8 mouse cellular contexts compared by ENCODE assay signal in genomic region chr9:107335909-107336308, GRCm38 (mm10). TPM values are rescaled to one million over a fixed set of nuclear protein-coding genes. Genes with fewer than 3 reads are reported as not detected.
A peak's percentile ranks its signal among the peaks of the same experiment; 100 is the strongest.
DNase-seq lines count a peak whose midpoint lies in the region; ATAC-seq and TF ChIP-seq lines count a peak whose summit lies in the region.

No protein-coding gene starts in this region.

- no peak overlapping the region for H3K27ac ChIP-seq in forebrain, embryonic 14.5 days (ENCODE audit: low read depth, low read length)
- H3K27ac ChIP-seq in forebrain, embryonic 12.5 days, result no peak overlapping the region
- H3K27ac ChIP-seq in brown adipose tissue, adult 24 weeks (replicated peaks; ENCODE audit: low read depth, low read length), result peak overlapping the region; percentile 22
- H3K27ac ChIP-seq in lung, embryonic 14.5 days (ENCODE audit: low read depth), result no peak overlapping the region

- no peaks in the 10 kb centered on the region for H3K27me3 ChIP-seq in forebrain, embryonic 14.5 days (replicated peaks; ENCODE audit: control insufficient read depth, insufficient read depth, low read length)
- H3K27me3 ChIP-seq in forebrain, embryonic 12.5 days, result no peaks in the 10 kb centered on the region
- no peaks in the 10 kb centered on the region for H3K27me3 ChIP-seq in E14TG2a.4 (ENCODE audit: insufficient read depth, low read length)
- no peaks in the 10 kb centered on the region for H3K27me3 ChIP-seq in lung, embryonic 14.5 days (ENCODE audit: insufficient read depth, low read length)

- no peak overlapping the region for H3K4me3 ChIP-seq in forebrain, embryonic 14.5 days (ENCODE audit: low read depth, low read length)
- H3K4me3 ChIP-seq in forebrain, embryonic 12.5 days (replicated peaks), result no peak overlapping the region
- H3K4me3 ChIP-seq in E14TG2a.4 (replicated peaks; ENCODE audit: low read length), result no peak overlapping the region
- no peak overlapping the region for H3K4me3 ChIP-seq in brown adipose tissue, adult 24 weeks (ENCODE audit: insufficient read depth, low read depth, low read length)
- no peak overlapping the region for H3K4me3 ChIP-seq in lung, embryonic 14.5 days (ENCODE audit: low read depth, low read length)

- no peak for ATAC-seq in forebrain, embryonic 14.5 days
- no peak for ATAC-seq in forebrain, embryonic 12.5 days (ENCODE audit: low FRiP score)
- no peak for ATAC-seq in lung, embryonic 14.5 days (ENCODE audit: insufficient read depth)

- H3K4me1 ChIP-seq in forebrain, embryonic 14.5 days (ENCODE audit: control insufficient read depth, insufficient read depth, low read length), result peaks cover 10% of the 10 kb centered on the region
- peaks cover 21% of the 10 kb centered on the region for H3K4me1 ChIP-seq in forebrain, embryonic 12.5 days
- H3K4me1 ChIP-seq in E14TG2a.4 (replicated peaks; ENCODE audit: low read depth, low read length), result peaks cover 35% of the 10 kb centered on the region
- H3K4me1 ChIP-seq in brown adipose tissue, adult 24 weeks (ENCODE audit: control insufficient read depth, insufficient read depth, insufficient read length, low read length), result peaks cover 11% of the 10 kb centered on the region
- peaks cover 10% of the 10 kb centered on the region for H3K4me1 ChIP-seq in lung, embryonic 14.5 days (ENCODE audit: insufficient read depth)

- no peaks in the 10 kb centered on the region for H3K9me3 ChIP-seq in forebrain, embryonic 14.5 days (replicated peaks; ENCODE audit: control insufficient read depth, low read length)
- H3K9me3 ChIP-seq in forebrain, embryonic 12.5 days, result no peaks in the 10 kb centered on the region
- H3K9me3 ChIP-seq in E14TG2a.4 (ENCODE audit: low read length), result no peaks in the 10 kb centered on the region
- no peaks in the 10 kb centered on the region for H3K9me3 ChIP-seq in lung, embryonic 14.5 days (ENCODE audit: low read depth, low read length)

- peak; percentile 48 for DNase-seq in forebrain, embryonic 14.5 days (ENCODE audit: low spot score)
- peak; percentile 41 for DNase-seq in forelimb bud, embryonic 11.5 days (ENCODE audit: low read depth, low spot score)
- DNase-seq in kidney, postnatal 14 days, result peak; percentile 81
- DNase-seq in lung, embryonic 14.5 days, result peak; percentile 74
- DNase-seq in skeletal muscle tissue, adult 2 months (ENCODE audit: low read depth, low spot score), result peak; percentile 66

- H3K4me2 ChIP-seq in forebrain, embryonic 14.5 days (ENCODE audit: low read length), result no peak overlapping the region
- no peak overlapping the region for H3K4me2 ChIP-seq in forebrain, embryonic 12.5 days
- H3K4me2 ChIP-seq in lung, embryonic 14.5 days, result no peak overlapping the region

- peak; percentile 81 for TF ChIP-seq CTCF in E14TG2a.4 (conservative IDR thresholded peaks at IDR 0.05; ENCODE audit: low read length)
- TF ChIP-seq CTCF in lung, embryonic 14.5 days (IDR thresholded peaks at IDR 0.05; ENCODE audit: low read depth), result peak; percentile 87

- H3K9ac ChIP-seq in forebrain, embryonic 14.5 days (ENCODE audit: low read length), result no peak overlapping the region
- H3K9ac ChIP-seq in forebrain, embryonic 12.5 days, result no peak overlapping the region
- no peak overlapping the region for H3K9ac ChIP-seq in lung, embryonic 14.5 days

- 13% methylated on average over 5 of the region's 5 CpGs for WGBS in forebrain, embryonic 14.5 days
- WGBS in forebrain, embryonic 12.5 days, result 14% methylated on average over 5 of the region's 5 CpGs
- WGBS in lung, embryonic 14.5 days, result 10% methylated on average over 5 of the region's 5 CpGs

- peaks cover 6% of the 10 kb centered on the region for H3K36me3 ChIP-seq in forebrain, embryonic 14.5 days (ENCODE audit: control insufficient read depth, insufficient read depth, low read length)
- no peaks in the 10 kb centered on the region; the same call in 1 of the 2 replicates for H3K36me3 ChIP-seq in forebrain, embryonic 12.5 days (replicated peaks)
- peaks cover 51% of the 10 kb centered on the region for H3K36me3 ChIP-seq in E14TG2a.4 (ENCODE audit: insufficient read depth, low read length)
- H3K36me3 ChIP-seq in lung, embryonic 14.5 days (ENCODE audit: insufficient read depth), result peaks cover 2% of the 10 kb centered on the region; the same call in 1 of the 2 replicates

RNA-seq across cellular contexts. Expression of gene Hemk1, which starts 2.2 kb away (rescaled TPM):
- 14.0 and 15.7 TPM in 2 replicates for polyA plus RNA-seq in forebrain, embryonic 14.5 days (2014; fragmentation: Nextera tagmentation; extraction: Ambion mirVana)
- 10.3 and 12.0 TPM in 2 replicates for polyA plus RNA-seq in forebrain, embryonic 12.5 days (2016; fragmentation: Nextera tagmentation; extraction: Ambion mirVana)
- 52.8 and 58.3 TPM in 2 replicates for polyA plus RNA-seq in brown adipose tissue, adult 24 weeks (2012; ENCODE audit: insufficient read depth, insufficient read length, missing spikeins)
- polyA plus RNA-seq in lung, embryonic 14.5 days (2014; fragmentation: Nextera tagmentation; extraction: Ambion mirVana), result 9.8 and 11.3 TPM in 2 replicates

RNA-seq across cellular contexts. Expression of gene 6430571L13Rik, which starts 4.5 kb away (rescaled TPM):
- 2.0 and 2.3 TPM in 2 replicates for polyA plus RNA-seq in forebrain, embryonic 14.5 days (2014; fragmentation: Nextera tagmentation; extraction: Ambion mirVana)
- 2.2 and 2.9 TPM in 2 replicates for polyA plus RNA-seq in forebrain, embryonic 12.5 days (2016; fragmentation: Nextera tagmentation; extraction: Ambion mirVana)
- polyA plus RNA-seq in brown adipose tissue, adult 24 weeks (2012; ENCODE audit: insufficient read depth, insufficient read length, missing spikeins), result 8.8 and 22.5 TPM in 2 replicates
- polyA plus RNA-seq in lung, embryonic 14.5 days (2014; fragmentation: Nextera tagmentation; extraction: Ambion mirVana), result 0.27 and 0.28 TPM in 2 replicates

RNA-seq across cellular contexts. Expression of gene Cish, which starts 40.1 kb away (rescaled TPM):
- 4.9 and 7.0 TPM in 2 replicates for polyA plus RNA-seq in forebrain, embryonic 14.5 days (2014; fragmentation: Nextera tagmentation; extraction: Ambion mirVana)
- 4.5 and 6.0 TPM in 2 replicates for polyA plus RNA-seq in forebrain, embryonic 12.5 days (2016; fragmentation: Nextera tagmentation; extraction: Ambion mirVana)
- 23.1 and 44.9 TPM in 2 replicates for polyA plus RNA-seq in brown adipose tissue, adult 24 weeks (2012; ENCODE audit: insufficient read depth, insufficient read length, missing spikeins)
- 8.5 and 9.2 TPM in 2 replicates for polyA plus RNA-seq in lung, embryonic 14.5 days (2014; fragmentation: Nextera tagmentation; extraction: Ambion mirVana)

RNA-seq across cellular contexts. Expression of gene Mapkapk3, which starts 46.2 kb away (rescaled TPM):
- 1.4 and 1.9 TPM in 2 replicates for polyA plus RNA-seq in forebrain, embryonic 14.5 days (2014; fragmentation: Nextera tagmentation; extraction: Ambion mirVana)
- polyA plus RNA-seq in forebrain, embryonic 12.5 days (2016; fragmentation: Nextera tagmentation; extraction: Ambion mirVana), result 2.4 and 3.7 TPM in 2 replicates
- polyA plus RNA-seq in brown adipose tissue, adult 24 weeks (2012; ENCODE audit: insufficient read depth, insufficient read length, missing spikeins), result 18.4 and 23.6 TPM in 2 replicates
- polyA plus RNA-seq in lung, embryonic 14.5 days (2014; fragmentation: Nextera tagmentation; extraction: Ambion mirVana), result 7.8 and 8.3 TPM in 2 replicates
